Mouse (Mus musculus): ENCODE measurements around the gene Tmem39b. TPM values are rescaled to one million over a fixed set of nuclear protein-coding genes. Genes with fewer than 3 reads are reported as not detected.
"Not testable (repeated sequence)": the region's sequence is repeated elsewhere in the genome, so short reads cannot be mapped to it uniquely, and the experiment has no call there.

Gene Tmem39b
- total RNA-seq (2021): 1 to 10 TPM; 4.1 to 4.5 TPM
- long read RNA-seq, experiment 1: 0 reads
- long read RNA-seq, experiment 2, partial matches to known transcripts: 0 of 2 reads
- long read RNA-seq, experiment 2, other reads (novel, unspliced or antisense): 1 of 2 reads

GRCm38 (mm10) chr4:129696158-129696985, at the start of gene Tmem39b:
Tmem39b (minus strand) TSS chr4:129696838.
- peak; percentile 93 to 95 for DNase-seq

GRCm38 (mm10) chr4:129746106-129746505, 49.5 kb upstream of the Tmem39b start:
- DNase-seq: no peak

GRCm38 (mm10) chr4:129743494-129743893, 46.9 kb upstream of the Tmem39b start:
- DNase-seq: no peak

GRCm38 (mm10) chr4:129743010-129743390, 46.4 kb upstream of the Tmem39b start:
- DNase-seq: peak in 1 of 2 experiments; percentile 27

GRCm38 (mm10) chr4:129742232-129743009, 45.8 kb upstream of the Tmem39b start, which contains the start of gene Khdrbs1:
Khdrbs1 (minus strand) TSS chr4:129742303.
- peak; percentile 97 to 98 for DNase-seq

GRCm38 (mm10) chr4:129741974-129742231, 45.3 kb upstream of the Tmem39b start:
- DNase-seq: no peak

GRCm38 (mm10) chr4:129741251-129741973, 44.8 kb upstream of the Tmem39b start:
- DNase-seq: peak; percentile 33 to 63

- no peak for DNase-seq
Observed at GRCm38 (mm10) chr4:129739111-129739645, 42.5 kb upstream of the Tmem39b start.

- DNase-seq: no peak
Observed at GRCm38 (mm10) chr4:129736173-129736572, 39.5 kb upstream of the Tmem39b start.

GRCm38 (mm10) chr4:129735485-129735884, 38.8 kb upstream of the Tmem39b start:
- not testable (repeated sequence) for DNase-seq

GRCm38 (mm10) chr4:129731423-129731822, 34.8 kb upstream of the Tmem39b start:
- DNase-seq: no peak

- DNase-seq: no peak
Observed at GRCm38 (mm10) chr4:129716310-129716709, 19.7 kb upstream of the Tmem39b start.

GRCm38 (mm10) chr4:129709486-129710129, 13.0 kb upstream of the Tmem39b start:
- DNase-seq: no peak

- no peak for DNase-seq
Observed at GRCm38 (mm10) chr4:129706750-129707149, 10.1 kb upstream of the Tmem39b start.

GRCm38 (mm10) chr4:129702454-129702853, 5.8 kb upstream of the Tmem39b start:
- DNase-seq: peak; percentile 62 to 70

- DNase-seq: peak; percentile 85 to 95
Observed at GRCm38 (mm10) chr4:129701503-129702377, 5.1 kb upstream of the Tmem39b start.

- DNase-seq: not testable (repeated sequence)
Observed at GRCm38 (mm10) chr4:129700661-129701060, 4.0 kb upstream of the Tmem39b start.

- DNase-seq: no peak
Observed at GRCm38 (mm10) chr4:129700216-129700615, 3.6 kb upstream of the Tmem39b start.

GRCm38 (mm10) chr4:129697191-129697590, 553 bp upstream of the Tmem39b start:
- DNase-seq: no peak

GRCm38 (mm10) chr4:129695815-129696157, 852 bp downstream of the Tmem39b start:
- DNase-seq: no peak

- DNase-seq: no peak
Observed at GRCm38 (mm10) chr4:129684531-129684930, 12.1 kb downstream of the Tmem39b start.

Data from heart, adult 18-20 months (tissue).